8 mouse cellular contexts compared by ENCODE assay signal in genomic region chr10:93594022-93594482, GRCm38 (mm10). TPM values are rescaled to one million over a fixed set of nuclear protein-coding genes. Genes with fewer than 3 reads are reported as not detected.
DNase-seq lines count a peak whose midpoint lies in the region; ATAC-seq and TF ChIP-seq lines count a peak whose summit lies in the region.

No protein-coding gene starts in this region.

- WGBS in forebrain, embryonic 12.5 days, result 2% methylated on average over 22 of the region's 22 CpGs
- WGBS in heart, postnatal 0 days, result 3% methylated on average over 22 of the region's 22 CpGs
- 2% methylated on average over 22 of the region's 22 CpGs for WGBS in liver, embryonic 14.5 days (ENCODE audit: insufficient replicate concordance)
- WGBS in neural tube, embryonic 11.5 days, result 3% methylated on average over 22 of the region's 22 CpGs
- WGBS in stomach, embryonic 16.5 days, result 2% methylated on average over 22 of the region's 22 CpGs

- no peaks in the 10 kb centered on the region for H3K36me3 ChIP-seq in E14TG2a.4 (ENCODE audit: insufficient read depth, low read length)
- no peaks in the 10 kb centered on the region for H3K36me3 ChIP-seq in forebrain, embryonic 12.5 days (replicated peaks)
- no peaks in the 10 kb centered on the region for H3K36me3 ChIP-seq in heart, postnatal 0 days (replicated peaks; ENCODE audit: control insufficient read depth, insufficient read depth, low read length)
- no peaks in the 10 kb centered on the region for H3K36me3 ChIP-seq in liver, embryonic 14.5 days (replicated peaks; ENCODE audit: control insufficient read depth, insufficient read depth, low read depth)
- no peaks in the 10 kb centered on the region for H3K36me3 ChIP-seq in neural tube, embryonic 11.5 days (ENCODE audit: control insufficient read depth, insufficient read depth, low read length)
- H3K36me3 ChIP-seq in stomach, embryonic 16.5 days (ENCODE audit: control insufficient read depth, insufficient read depth, low read length), result no peaks in the 10 kb centered on the region

- H3K4me3 ChIP-seq in E14TG2a.4 (replicated peaks; ENCODE audit: low read length), result peak overlapping the region; percentile 45; the same call in 1 of the 2 replicates
- peak overlapping the region; percentile 44 for H3K4me3 ChIP-seq in forebrain, embryonic 12.5 days (replicated peaks)
- peak overlapping the region; percentile 38 for H3K4me3 ChIP-seq in heart, postnatal 0 days (ENCODE audit: low read depth, low read length)
- peak overlapping the region; percentile 40 to 64 for H3K4me3 ChIP-seq in liver, embryonic 14.5 days (ENCODE audit: insufficient read depth in 1 of 2, low read depth in 2 of 2, low read length in 2 of 2)
- H3K4me3 ChIP-seq in neural tube, embryonic 11.5 days (ENCODE audit: low read depth, low read length), result peak overlapping the region; percentile 29
- peak overlapping the region; percentile 46 for H3K4me3 ChIP-seq in stomach, embryonic 16.5 days (replicated peaks; ENCODE audit: low read length)

- peak overlapping the region; percentile 60 for H3K9ac ChIP-seq in forebrain, embryonic 12.5 days
- no peak overlapping the region; the same call in 1 of the 2 replicates for H3K9ac ChIP-seq in heart, postnatal 0 days (replicated peaks; ENCODE audit: low read depth, low read length)
- peak overlapping the region; percentile 37 for H3K9ac ChIP-seq in liver, embryonic 14.5 days (replicated peaks)
- peak overlapping the region; percentile 56 for H3K9ac ChIP-seq in neural tube, embryonic 11.5 days (ENCODE audit: low read length)
- peak overlapping the region; percentile 67 for H3K9ac ChIP-seq in stomach, embryonic 16.5 days (ENCODE audit: low read length)

- peak; percentile 66 for DNase-seq in c-Kit-positive CD71-positive TER-119-positive erythroid progenitor cells, embryonic 14.5 days (ENCODE audit: low spot score)
- peak; percentile 80 for DNase-seq in heart, postnatal 0 days (ENCODE audit: low spot score)
- DNase-seq in kidney, postnatal 36 days, result peak; percentile 88 to 94
- peak; percentile 30 to 83 (median 42) for DNase-seq in liver, embryonic 14.5 days (ENCODE audit: low read depth in 3 of 3, low spot score in 3 of 3)
- peak; percentile 90 for DNase-seq in neural tube, embryonic 11.5 days (ENCODE audit: low spot score)

- H3K27me3 ChIP-seq in E14TG2a.4 (ENCODE audit: insufficient read depth, low read length), result peaks cover 9% of the 10 kb centered on the region; the same call in 1 of the 2 replicates
- H3K27me3 ChIP-seq in forebrain, embryonic 12.5 days, result peaks cover 4% of the 10 kb centered on the region
- no peaks in the 10 kb centered on the region for H3K27me3 ChIP-seq in heart, postnatal 0 days (ENCODE audit: control insufficient read depth, insufficient read depth, low read length)
- H3K27me3 ChIP-seq in liver, embryonic 14.5 days (ENCODE audit: control insufficient read depth, insufficient read depth, low read length), result no peaks in the 10 kb centered on the region
- no peaks in the 10 kb centered on the region for H3K27me3 ChIP-seq in neural tube, embryonic 11.5 days (ENCODE audit: control insufficient read depth, insufficient read depth, low read length)
- H3K27me3 ChIP-seq in stomach, embryonic 16.5 days (ENCODE audit: control insufficient read depth, insufficient read depth, low read length), result no peaks in the 10 kb centered on the region

- ATAC-seq in forebrain, embryonic 12.5 days (ENCODE audit: low FRiP score), result peak; percentile 79
- ATAC-seq in heart, postnatal 0 days (ENCODE audit: insufficient read depth, low read depth), result peak; percentile 28; the same call in 1 of the 2 replicates
- peak; percentile 60 for ATAC-seq in liver, embryonic 14.5 days (ENCODE audit: insufficient read depth)
- ATAC-seq in neural tube, embryonic 11.5 days (ENCODE audit: insufficient read depth, low FRiP score, low TSS enrichment), result peak; percentile 68; the same call in 1 of the 2 replicates
- peak; percentile 66; the same call in 1 of the 2 replicates for ATAC-seq in stomach, embryonic 16.5 days (ENCODE audit: insufficient read depth, low FRiP score)

- peak; percentile 13; the same call in 1 of the 2 replicates for TF ChIP-seq CTCF in E14TG2a.4 (conservative IDR thresholded peaks at IDR 0.05; ENCODE audit: low read length)
- peak; percentile 78 for TF ChIP-seq CTCF in heart, postnatal 0 days (IDR thresholded peaks at IDR 0.05; ENCODE audit: low read depth)
- TF ChIP-seq CTCF in liver, embryonic 14.5 days (IDR thresholded peaks at IDR 0.05; ENCODE audit: low read depth), result peak; percentile 84

- no peaks in the 10 kb centered on the region for H3K9me3 ChIP-seq in E14TG2a.4 (ENCODE audit: low read length)
- no peaks in the 10 kb centered on the region for H3K9me3 ChIP-seq in forebrain, embryonic 12.5 days
- H3K9me3 ChIP-seq in heart, postnatal 0 days (replicated peaks; ENCODE audit: control insufficient read depth, low read length), result no peaks in the 10 kb centered on the region
- no peaks in the 10 kb centered on the region for H3K9me3 ChIP-seq in liver, embryonic 14.5 days (ENCODE audit: control insufficient read depth, low read length)
- no peaks in the 10 kb centered on the region for H3K9me3 ChIP-seq in neural tube, embryonic 11.5 days (ENCODE audit: control insufficient read depth, low read length)
- no peaks in the 10 kb centered on the region for H3K9me3 ChIP-seq in stomach, embryonic 16.5 days (replicated peaks; ENCODE audit: control insufficient read depth, low read length)

- no peak overlapping the region for H3K27ac ChIP-seq in forebrain, embryonic 12.5 days
- H3K27ac ChIP-seq in heart, postnatal 0 days (ENCODE audit: low read depth), result no peak overlapping the region
- no peak overlapping the region for H3K27ac ChIP-seq in liver, embryonic 14.5 days
- H3K27ac ChIP-seq in neural tube, embryonic 11.5 days (ENCODE audit: low read depth, low read length), result no peak overlapping the region
- no peak overlapping the region for H3K27ac ChIP-seq in stomach, embryonic 16.5 days (ENCODE audit: low read length)

- peak overlapping the region; percentile 74 for H3K4me2 ChIP-seq in forebrain, embryonic 12.5 days
- peak overlapping the region; percentile 64 for H3K4me2 ChIP-seq in heart, postnatal 0 days (ENCODE audit: low read depth, low read length)
- peak overlapping the region; percentile 70 for H3K4me2 ChIP-seq in liver, embryonic 14.5 days (ENCODE audit: low read depth)
- peak overlapping the region; percentile 64 for H3K4me2 ChIP-seq in neural tube, embryonic 11.5 days (ENCODE audit: low read depth)
- H3K4me2 ChIP-seq in stomach, embryonic 16.5 days (ENCODE audit: low read depth, low read length), result peak overlapping the region; percentile 87

- H3K4me1 ChIP-seq in E14TG2a.4 (replicated peaks; ENCODE audit: low read depth, low read length), result peaks cover 6% of the 10 kb centered on the region; the same call in 1 of the 2 replicates
- peaks cover 8% of the 10 kb centered on the region for H3K4me1 ChIP-seq in forebrain, embryonic 12.5 days
- no peaks in the 10 kb centered on the region for H3K4me1 ChIP-seq in heart, postnatal 0 days (ENCODE audit: control insufficient read depth, insufficient read depth)
- peaks cover 0 to 9% of the 10 kb centered on the region in 2 experiments; a peak in 3 of 4 replicates for H3K4me1 ChIP-seq in liver, embryonic 14.5 days (replicated peaks; ENCODE audit: control insufficient read depth in 2 of 2, insufficient read depth in 2 of 2, low read length in 1 of 2)
- H3K4me1 ChIP-seq in neural tube, embryonic 11.5 days (ENCODE audit: control insufficient read depth, insufficient read depth, low read length), result no peaks in the 10 kb centered on the region
- H3K4me1 ChIP-seq in stomach, embryonic 16.5 days (ENCODE audit: control insufficient read depth, insufficient read depth, low read length), result peaks cover 5% of the 10 kb centered on the region; the same call in 1 of the 2 replicates

- TF ChIP-seq EP300 in heart, postnatal 0 days (IDR thresholded peaks at IDR 0.05; ENCODE audit: low read depth), result no peak
- no peak for TF ChIP-seq EP300 in liver, embryonic 14.5 days (IDR thresholded peaks at IDR 0.05; ENCODE audit: low read depth)

RNA-seq across cellular contexts. Expression of gene Snrpf, which starts 4.5 kb away (rescaled TPM):
- 155 and 156 TPM in 2 replicates for polyA plus RNA-seq in forebrain, embryonic 12.5 days (2016; fragmentation: Nextera tagmentation; extraction: Ambion mirVana)
- total RNA-seq in heart, postnatal 0 days (2014; rRNA removed; ENCODE audit: low replicate concordance), result 13.7 and 35.4 TPM in 2 replicates
- 55.7 and 59.4 TPM in 2 replicates for polyA plus RNA-seq in heart, postnatal 0 days (2015; fragmentation: Nextera tagmentation; extraction: Ambion mirVana)
- polyA plus RNA-seq in liver, embryonic 14.5 days (2012; rRNA removed), result 52.9 and 104 TPM in 2 replicates
- polyA plus RNA-seq in liver, embryonic 14.5 days (2014; fragmentation: Nextera tagmentation; extraction: Ambion mirVana), result 85.5 and 88.1 TPM in 2 replicates
- 135 and 139 TPM in 2 replicates for polyA plus RNA-seq in neural tube, embryonic 11.5 days (2014; fragmentation: Nextera tagmentation; extraction: Ambion mirVana)
- 83.3 and 93.2 TPM in 2 replicates for polyA plus RNA-seq in stomach, embryonic 16.5 days (2015; fragmentation: Nextera tagmentation; extraction: Ambion mirVana)

RNA-seq across cellular contexts. Expression of gene Ntn4, which starts 46.4 kb away (rescaled TPM):
- 3.5 and 3.7 TPM in 2 replicates for polyA plus RNA-seq in forebrain, embryonic 12.5 days (2016; fragmentation: Nextera tagmentation; extraction: Ambion mirVana)
- 36.0 and 37.2 TPM in 2 replicates for total RNA-seq in heart, postnatal 0 days (2014; rRNA removed; ENCODE audit: low replicate concordance)
- polyA plus RNA-seq in heart, postnatal 0 days (2015; fragmentation: Nextera tagmentation; extraction: Ambion mirVana), result 2.1 and 2.5 TPM in 2 replicates
- 0.44 and 0.52 TPM in 2 replicates for polyA plus RNA-seq in liver, embryonic 14.5 days (2012; rRNA removed)
- polyA plus RNA-seq in liver, embryonic 14.5 days (2014; fragmentation: Nextera tagmentation; extraction: Ambion mirVana), result 0.05 and 0.11 TPM in 2 replicates
- 1.5 and 1.9 TPM in 2 replicates for polyA plus RNA-seq in neural tube, embryonic 11.5 days (2014; fragmentation: Nextera tagmentation; extraction: Ambion mirVana)
- polyA plus RNA-seq in stomach, embryonic 16.5 days (2015; fragmentation: Nextera tagmentation; extraction: Ambion mirVana), result 0.39 and 0.74 TPM in 2 replicates

RNA-seq across cellular contexts. Expression of gene Ccdc38, which starts 53.6 kb away (rescaled TPM):
- 0.56 and 0.72 TPM in 2 replicates for polyA plus RNA-seq in forebrain, embryonic 12.5 days (2016; fragmentation: Nextera tagmentation; extraction: Ambion mirVana)
- total RNA-seq in heart, postnatal 0 days (2014; rRNA removed; ENCODE audit: low replicate concordance), result not detected in 2 replicates
- polyA plus RNA-seq in heart, postnatal 0 days (2015; fragmentation: Nextera tagmentation; extraction: Ambion mirVana), result 0.10 and 0.11 TPM in 2 replicates
- polyA plus RNA-seq in liver, embryonic 14.5 days (2012; rRNA removed), result 0.02 TPM in 1 of 2 replicates, not detected in the other
- polyA plus RNA-seq in liver, embryonic 14.5 days (2014; fragmentation: Nextera tagmentation; extraction: Ambion mirVana), result 0.09 and 0.15 TPM in 2 replicates
- polyA plus RNA-seq in neural tube, embryonic 11.5 days (2014; fragmentation: Nextera tagmentation; extraction: Ambion mirVana), result 0.33 and 0.53 TPM in 2 replicates
- 0.25 and 0.35 TPM in 2 replicates for polyA plus RNA-seq in stomach, embryonic 16.5 days (2015; fragmentation: Nextera tagmentation; extraction: Ambion mirVana)

RNA-seq across cellular contexts. Expression of gene Amdhd1, which starts 54.2 kb away (rescaled TPM):
- 0.08 and 0.21 TPM in 2 replicates for polyA plus RNA-seq in forebrain, embryonic 12.5 days (2016; fragmentation: Nextera tagmentation; extraction: Ambion mirVana)
- total RNA-seq in heart, postnatal 0 days (2014; rRNA removed; ENCODE audit: low replicate concordance), result not detected in 2 replicates
- 0.04 TPM in 1 of 2 replicates, not detected in the other for polyA plus RNA-seq in heart, postnatal 0 days (2015; fragmentation: Nextera tagmentation; extraction: Ambion mirVana)
- polyA plus RNA-seq in liver, embryonic 14.5 days (2012; rRNA removed), result 4.1 and 5.7 TPM in 2 replicates
- polyA plus RNA-seq in liver, embryonic 14.5 days (2014; fragmentation: Nextera tagmentation; extraction: Ambion mirVana), result 9.7 and 10.1 TPM in 2 replicates
- polyA plus RNA-seq in neural tube, embryonic 11.5 days (2014; fragmentation: Nextera tagmentation; extraction: Ambion mirVana), result 0.12 TPM in 1 of 2 replicates, not detected in the other
- polyA plus RNA-seq in stomach, embryonic 16.5 days (2015; fragmentation: Nextera tagmentation; extraction: Ambion mirVana), result 1.3 and 1.7 TPM in 2 replicates

Comparison
In these comparisons a context has a peak if more than half of its experiments do, and no peak if none do; other contexts are left out.
1. CTCF ChIP-seq: peak in every context shown above with its lines; median percentile 84 in liver, embryonic 14.5 days; 78 in heart, postnatal 0 days; 13 in E14TG2a.4.
2. ATAC-seq: peak in every context shown above with its lines; median percentile 79 in forebrain, embryonic 12.5 days; 68 in neural tube, embryonic 11.5 days; 66 in stomach, embryonic 16.5 days; 60 in liver, embryonic 14.5 days; 28 in heart, postnatal 0 days.